Mouse (Mus musculus): Measurements from ENCODE around the gene Irf8.
"Not testable (repeated sequence)": the region's sequence is repeated elsewhere in the genome, so short reads cannot be mapped to it uniquely, and the experiment has no call there.

Irf8 gene

GRCm38 (mm10) chr8:120724096-120724495 lies 12.1 kb upstream of the Irf8 start:
- DNase-seq, result not testable (repeated sequence)

GRCm38 (mm10) chr8:120724816-120725575 lies 11.2 kb upstream of the Irf8 start:
- DNase-seq, result no peak

GRCm38 (mm10) chr8:120725576-120725950 lies 10.6 kb upstream of the Irf8 start:
- no peak for DNase-seq

GRCm38 (mm10) chr8:120726051-120726450 lies 10.1 kb upstream of the Irf8 start:
- no peak for DNase-seq

DNA sequence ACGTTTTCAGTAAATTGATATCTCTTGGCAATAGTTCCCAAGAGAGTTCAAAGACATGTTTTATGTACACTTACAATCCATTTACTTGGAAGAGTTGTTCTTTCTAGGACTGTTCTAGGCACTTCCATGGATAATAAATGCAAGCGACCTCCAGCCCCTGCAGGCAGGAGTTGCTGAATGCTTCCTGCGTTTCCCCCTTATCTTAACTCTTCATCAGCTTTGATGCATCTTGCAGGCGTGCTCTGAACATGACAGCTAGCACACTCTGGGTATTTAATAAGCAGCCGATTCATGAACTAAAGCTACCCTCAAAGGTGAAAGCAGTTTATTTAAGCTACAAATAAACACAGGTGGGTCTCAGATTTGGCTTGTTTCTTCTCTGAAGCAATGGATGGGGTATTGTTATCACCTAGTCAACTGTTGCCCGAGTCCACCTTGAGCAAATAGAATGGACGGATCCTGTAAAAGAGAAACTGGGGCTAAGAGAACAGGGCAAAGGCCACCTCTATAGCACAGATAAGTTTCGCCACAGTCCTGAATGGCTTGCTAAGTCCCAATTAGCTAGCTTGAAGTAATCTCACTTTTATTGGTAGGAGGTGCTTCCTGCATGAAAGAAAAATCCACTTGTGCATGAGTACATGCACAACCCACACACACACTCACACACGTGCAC lies 7.5 kb upstream of the Irf8 start:
- no peak for DNase-seq

DNA sequence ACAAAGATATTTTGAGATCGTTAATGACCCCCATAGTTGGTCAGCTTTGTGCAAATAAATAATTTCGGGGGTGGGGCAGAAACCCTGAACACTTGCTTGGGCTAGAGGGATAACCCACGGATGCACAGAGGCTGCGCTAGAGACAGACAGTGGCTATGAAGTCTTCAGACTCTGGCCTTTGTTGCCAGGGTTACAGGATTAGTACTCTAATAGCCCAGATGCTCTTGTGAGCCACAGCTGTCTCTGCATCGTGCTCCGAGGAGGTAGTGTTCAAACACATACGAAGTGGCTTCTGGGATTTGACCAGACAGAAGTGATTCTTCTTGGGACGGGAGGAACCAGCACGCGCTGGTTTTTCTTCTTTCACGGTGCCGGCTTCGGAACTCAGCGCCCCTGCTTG lies 4.6 kb upstream of the Irf8 start:
- no peak for DNase-seq

DNA sequence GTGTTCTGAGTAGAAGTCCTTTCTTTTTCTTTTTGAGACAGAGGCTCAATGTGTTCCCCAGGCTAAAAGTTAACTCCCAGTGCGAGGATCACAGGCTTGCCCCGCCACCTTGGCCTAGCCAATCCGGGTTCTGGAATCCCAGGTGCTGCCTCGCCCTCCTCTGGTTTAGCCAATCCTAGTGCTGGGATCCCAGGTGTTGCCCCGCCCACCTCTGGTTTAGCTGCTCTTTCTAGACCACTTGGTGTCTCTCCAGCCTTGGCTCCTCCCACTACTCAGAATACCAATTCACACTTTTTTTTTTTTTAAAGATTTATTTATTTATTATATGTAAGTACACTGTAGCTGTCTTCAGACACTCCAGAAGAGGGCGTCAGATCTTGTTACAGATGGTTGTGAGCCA lies 4.1 kb upstream of the Irf8 start:
- peak; percentile 45 for DNase-seq

DNA sequence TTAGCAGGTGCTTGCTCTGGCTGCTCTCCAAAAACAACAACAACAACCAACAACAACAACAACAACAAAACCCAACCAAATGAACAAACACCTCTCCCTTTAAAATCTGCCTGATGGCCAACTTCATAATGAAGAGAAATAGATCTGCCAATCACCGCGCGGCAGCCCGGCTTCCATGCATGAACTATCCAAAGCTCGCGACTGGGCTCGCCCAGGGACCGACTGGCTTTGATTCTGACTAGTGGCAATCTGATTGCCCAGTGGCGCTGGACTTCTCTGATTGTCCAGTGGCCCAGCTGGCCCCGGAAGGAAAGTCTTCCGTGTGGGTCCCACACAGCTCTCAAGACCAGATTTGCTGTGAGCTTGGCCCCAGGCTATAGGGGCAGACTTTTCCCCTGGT lies 328 bp downstream of the Irf8 start:
- peak; percentile 59 for DNase-seq

DNA sequence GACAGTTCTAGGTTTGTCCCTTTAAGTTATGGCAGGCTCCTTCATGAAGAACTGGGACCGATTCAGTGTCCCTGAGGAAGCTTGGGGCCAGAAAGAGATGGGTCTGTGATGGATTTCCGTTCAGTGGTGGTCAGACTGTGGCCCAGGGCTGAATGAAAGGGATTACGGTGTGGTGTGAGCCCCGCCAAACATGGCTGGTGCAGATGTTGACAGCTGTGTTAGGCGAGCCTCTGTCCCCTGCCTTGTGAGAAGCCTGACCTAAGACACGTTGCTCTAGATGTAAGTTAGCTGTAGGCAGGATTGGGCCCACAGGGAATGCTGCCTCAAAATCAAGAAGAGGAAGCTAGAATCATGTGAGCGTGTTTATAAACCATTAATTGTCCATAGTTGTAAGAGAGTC lies 1.0 kb downstream of the Irf8 start:
- no peak for DNase-seq

DNA sequence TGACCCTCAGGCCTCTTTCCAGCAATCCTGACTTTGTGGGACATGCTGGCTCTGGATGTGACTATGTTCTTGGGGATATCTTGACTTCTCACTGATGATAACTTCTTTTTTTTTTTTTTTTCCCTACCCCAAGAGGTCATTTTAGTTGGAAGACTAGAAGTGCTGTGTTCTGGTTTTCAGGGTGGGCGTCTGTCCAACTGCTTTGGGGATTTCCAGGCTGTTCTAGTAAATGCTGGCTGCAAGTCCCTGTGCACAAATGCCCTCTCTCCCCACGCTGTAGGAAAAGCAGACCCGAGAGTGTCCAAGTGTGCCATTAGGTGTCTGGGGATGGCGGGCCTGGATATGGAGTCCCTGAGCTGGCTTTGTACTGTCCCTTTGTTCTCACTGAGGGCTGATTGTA lies 2.6 kb downstream of the Irf8 start:
- peak; percentile 48 for DNase-seq

DNA sequence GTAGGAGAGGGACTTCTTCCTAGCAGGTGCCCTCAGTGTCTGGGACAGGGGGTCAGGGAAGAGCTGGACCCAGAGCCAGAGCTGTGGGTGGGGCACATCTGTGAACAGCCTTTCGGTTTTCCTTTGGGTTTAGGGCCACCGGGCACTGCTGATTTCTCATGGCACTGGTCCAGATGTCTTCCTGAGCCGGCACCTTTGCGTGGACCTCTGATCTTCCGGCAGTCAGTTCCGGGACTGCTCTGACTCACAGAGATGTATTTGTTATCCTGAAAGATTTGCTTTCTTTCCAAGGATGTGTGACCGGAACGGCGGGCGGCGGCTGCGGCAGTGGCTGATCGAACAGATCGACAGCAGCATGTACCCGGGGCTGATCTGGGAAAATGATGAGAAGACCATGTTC lies 3.4 kb downstream of the Irf8 start:
- no peak for DNase-seq

DNA sequence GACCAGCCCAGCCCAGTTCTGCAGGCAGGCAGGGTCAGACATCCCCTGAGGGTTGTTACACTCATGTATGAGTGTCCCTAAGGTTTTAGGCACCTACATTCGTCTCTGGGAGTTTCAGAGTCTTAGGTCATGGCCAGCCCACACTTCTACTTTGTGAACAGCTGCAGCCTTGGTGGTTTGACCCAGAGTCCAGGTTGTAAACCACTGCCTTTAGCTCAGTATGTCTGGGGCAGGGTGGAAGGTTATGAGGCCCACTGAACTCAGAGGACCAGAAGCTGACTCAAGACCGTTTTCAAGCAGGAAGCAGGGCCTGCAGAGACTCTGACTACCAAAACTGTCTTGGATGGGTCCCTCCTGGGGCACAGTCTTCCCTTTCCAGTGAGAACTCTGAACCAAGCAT lies 4.4 kb downstream of the Irf8 start:
- DNase-seq, result no peak

- DNase-seq, result peak; percentile 65
Measured at GRCm38 (mm10) chr8:120741001-120741400, 4.8 kb downstream of the Irf8 start.

DNA sequence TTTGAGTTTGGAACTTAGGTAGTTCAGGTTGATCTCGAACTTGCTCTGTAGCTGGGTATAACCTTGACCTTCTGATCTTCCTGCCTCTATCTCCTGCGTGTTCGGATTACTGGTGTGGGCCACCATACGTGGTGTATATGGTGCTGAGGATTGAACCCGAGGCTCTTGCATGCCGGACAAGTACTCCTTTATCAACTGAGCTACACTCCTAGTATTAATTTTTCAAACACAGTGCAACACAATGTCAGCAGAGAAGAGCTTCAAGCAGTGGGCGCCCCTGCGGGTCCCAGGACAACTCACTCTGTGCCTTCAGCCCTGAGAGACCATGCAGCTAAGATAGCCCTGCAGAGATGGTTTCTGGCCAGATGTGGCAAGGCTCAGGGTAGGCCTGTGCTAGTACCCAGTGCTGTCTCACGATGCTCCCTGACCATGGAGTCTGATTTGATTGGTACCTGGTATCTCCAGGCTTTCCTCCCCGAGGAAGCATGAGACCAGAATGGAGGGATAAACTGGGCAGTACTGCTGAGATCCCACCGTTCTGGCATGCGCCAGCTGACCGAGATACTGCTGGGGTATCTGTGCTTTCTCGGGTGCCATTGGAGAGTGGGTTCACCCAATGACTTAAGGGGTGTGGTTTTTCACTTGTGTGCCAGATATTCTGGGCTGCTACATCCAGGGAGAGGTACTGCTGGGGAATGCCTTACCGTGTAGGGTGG lies 5.8 kb downstream of the Irf8 start:
- DNase-seq, result no peak

DNA sequence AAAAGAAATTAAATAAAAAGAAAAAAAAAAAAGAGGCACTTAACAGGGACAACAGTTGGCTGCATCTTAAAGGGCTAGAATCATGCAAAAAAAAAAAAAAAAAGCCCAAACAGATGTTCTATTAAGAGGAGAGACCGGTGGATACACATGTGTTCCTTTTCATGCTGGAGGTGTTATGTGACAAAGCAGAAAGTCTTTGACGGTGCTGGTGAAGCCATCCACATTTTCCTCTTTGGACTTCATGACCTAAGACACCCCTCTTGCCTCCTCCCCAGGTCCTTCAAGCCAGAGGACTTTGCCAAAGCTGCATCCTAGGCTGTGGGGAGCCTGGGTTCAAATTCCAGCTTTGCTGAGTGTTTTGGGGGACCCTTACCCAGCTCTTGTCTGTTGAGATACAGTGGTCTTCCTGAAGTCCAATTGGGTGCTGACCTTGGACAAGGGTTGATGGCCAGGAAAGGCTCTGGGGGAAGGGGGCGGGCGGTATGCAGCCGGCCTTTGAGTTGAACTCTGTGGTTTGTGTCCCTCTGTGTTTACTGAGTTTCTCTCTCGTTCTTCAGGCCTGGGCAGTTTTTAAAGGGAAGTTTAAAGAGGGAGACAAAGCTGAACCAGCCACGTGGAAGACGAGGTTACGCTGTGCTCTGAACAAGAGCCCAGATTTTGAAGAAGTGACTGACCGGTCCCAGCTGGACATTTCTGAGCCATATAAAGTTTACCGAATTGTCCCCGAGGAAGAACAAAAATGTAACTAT lies 7.2 kb downstream of the Irf8 start:
- DNase-seq, result peak; percentile 69

- peak; percentile 82 for DNase-seq
Measured at GRCm38 (mm10) chr8:120743898-120744290, 7.7 kb downstream of the Irf8 start.

GRCm38 (mm10) chr8:120744448-120744847 lies 8.3 kb downstream of the Irf8 start:
- DNase-seq, result no peak

GRCm38 (mm10) chr8:120745226-120745625 lies 9.1 kb downstream of the Irf8 start:
- no peak for DNase-seq

DNA sequence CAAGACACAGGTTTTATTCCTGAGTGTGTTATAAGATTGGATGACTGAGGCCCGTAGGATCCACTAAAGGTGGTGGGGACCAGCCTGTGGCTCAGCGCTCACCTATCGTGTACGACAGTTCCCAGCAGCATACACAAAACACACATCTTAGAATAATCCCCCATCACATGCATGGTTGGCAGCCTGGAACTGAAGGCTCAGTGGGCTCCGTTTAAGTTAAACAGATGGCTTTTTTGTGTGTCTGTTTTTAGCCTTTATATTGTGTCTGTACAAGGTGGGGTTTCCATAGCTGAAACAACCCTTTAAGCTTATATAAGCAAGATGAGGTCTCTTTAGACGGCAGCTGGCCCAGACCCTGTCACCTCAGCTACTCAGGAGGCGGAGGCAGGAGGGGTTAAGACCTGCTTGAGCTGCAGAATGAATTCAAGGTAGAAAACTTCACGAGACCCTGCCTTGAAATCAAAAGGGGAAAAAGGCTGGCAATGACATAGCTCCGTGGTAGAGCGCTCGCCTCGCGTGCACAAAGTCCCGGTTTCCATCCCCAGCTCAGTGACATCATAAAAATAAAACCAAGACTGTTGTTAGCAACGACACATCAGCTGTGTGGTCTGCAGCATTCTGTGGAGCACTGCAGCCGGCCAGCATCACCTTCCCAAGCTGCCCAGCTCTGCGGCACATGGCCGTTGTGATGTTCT lies 10.0 kb downstream of the Irf8 start:
- DNase-seq, result no peak

GRCm38 (mm10) chr8:120747286-120747685 lies 11.1 kb downstream of the Irf8 start:
- DNase-seq, result no peak

- no peak for DNase-seq
Measured at GRCm38 (mm10) chr8:120750616-120751015, 14.5 kb downstream of the Irf8 start.

- DNase-seq, result no peak
Measured at GRCm38 (mm10) chr8:120751226-120752081, 15.3 kb downstream of the Irf8 start.

All from lung, postnatal 10 days (tissue).